Mouse (Mus musculus): Measurements from ENCODE around the gene Atxn2.

Gene Atxn2

DNA sequence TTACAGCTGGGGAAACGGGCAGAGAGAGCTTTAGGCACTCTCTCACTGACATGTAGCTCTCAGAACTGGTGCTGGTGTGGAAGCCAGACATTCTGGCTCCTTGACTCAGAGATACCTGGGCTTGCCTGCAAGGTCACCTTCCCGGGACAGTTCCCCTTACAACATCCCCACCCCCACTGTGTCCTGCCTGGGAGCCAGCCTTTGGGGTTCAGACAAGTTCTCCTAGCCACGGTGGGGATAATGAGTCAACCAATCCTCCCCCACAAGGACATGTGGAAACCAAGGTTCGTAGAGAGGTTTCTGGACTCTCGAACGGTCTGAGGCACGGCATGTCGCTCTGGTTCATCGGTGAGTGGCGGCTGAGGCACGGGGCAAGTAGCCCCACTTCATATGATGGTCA, 145.6 kb downstream of the Atxn2 start:
- DNase-seq (ENCODE audit: low spot score in 2 of 2): no peak

DNA sequence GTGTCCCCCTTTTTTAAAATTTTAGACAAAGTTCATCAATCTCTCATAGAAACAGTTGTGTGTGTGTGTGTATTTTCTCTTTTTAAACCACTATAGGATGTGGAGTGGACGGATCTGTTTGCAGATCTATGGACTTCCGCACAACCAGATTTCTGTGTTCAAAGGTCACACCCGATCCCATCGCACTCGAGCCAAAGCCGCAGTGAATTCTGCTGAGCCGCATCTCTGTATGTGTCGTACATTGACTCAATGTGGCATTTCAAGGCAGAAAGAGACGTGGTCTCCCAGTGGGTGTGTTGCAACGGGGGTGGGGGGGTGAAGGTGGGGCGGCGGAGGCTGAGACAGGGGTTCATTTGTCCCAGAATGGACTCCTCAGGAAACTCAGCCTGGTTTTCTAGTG, 147.3 kb downstream of the Atxn2 start:
- DNase-seq (ENCODE audit: low spot score in 2 of 2): no peak

DNA sequence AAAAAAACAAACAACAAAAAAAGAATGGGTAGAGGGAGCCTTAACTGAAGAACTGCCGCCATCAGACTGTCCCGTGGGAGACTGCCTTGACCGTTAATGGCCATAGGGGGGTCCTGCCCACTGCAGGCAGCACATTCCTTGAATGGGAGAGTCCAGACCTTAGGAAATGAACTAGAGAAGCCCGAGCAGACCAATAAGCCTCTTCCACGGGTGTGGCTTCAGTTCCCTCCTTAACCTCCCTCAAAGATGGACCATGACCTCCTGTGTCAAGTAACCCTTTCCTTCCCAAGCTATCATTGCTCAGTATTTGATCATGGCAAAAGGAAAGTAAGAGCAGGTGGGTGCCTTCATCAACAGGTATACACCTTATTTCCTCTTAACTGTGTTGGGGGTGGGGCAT, 150.8 kb downstream of the Atxn2 start:
- DNase-seq (ENCODE audit: low spot score in 2 of 2): no peak

DNA sequence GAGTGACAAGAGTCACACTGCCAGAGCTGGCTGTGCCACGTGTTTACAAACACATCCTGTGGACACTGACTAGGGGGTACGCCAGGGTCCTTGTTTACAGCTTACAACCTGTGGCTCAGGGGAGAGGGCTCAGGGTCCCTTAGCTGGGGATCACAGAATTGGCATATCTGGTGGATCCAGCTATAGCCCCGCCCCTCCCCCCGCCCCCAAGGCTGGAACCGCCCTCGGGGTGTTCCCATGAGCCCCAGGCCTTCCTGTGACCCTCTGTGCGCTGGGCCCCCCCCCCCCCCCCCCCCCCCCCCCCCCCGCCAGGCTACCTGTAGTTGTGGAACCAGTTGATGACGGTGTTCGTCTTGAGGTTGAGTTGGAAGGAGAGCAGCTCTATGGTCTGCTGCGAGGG, 153.2 kb downstream of the Atxn2 start:
- DNase-seq (ENCODE audit: low spot score in 2 of 2): no peak
